24 mouse cellular contexts compared by ENCODE assay signal in the genomic region with DNA sequence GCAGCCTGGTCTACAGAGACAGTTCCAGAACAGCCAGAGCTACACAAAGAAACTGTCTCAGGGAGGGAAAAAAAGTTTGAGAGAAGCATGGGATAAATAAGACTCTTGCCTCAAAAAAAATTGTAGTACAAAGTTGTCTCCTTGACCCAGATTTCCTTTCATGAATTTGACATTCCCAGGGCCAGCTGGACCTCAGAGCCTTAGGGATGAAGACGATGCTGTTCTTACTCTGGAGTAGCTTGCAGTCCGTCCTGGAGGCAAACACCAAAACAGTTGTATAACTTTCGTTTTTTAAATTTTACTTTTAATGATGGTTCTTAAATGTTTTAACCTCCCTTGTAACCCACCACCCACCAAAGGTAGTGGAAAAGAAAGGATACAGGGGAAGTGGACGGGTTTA. TPM values are rescaled to one million over a fixed set of nuclear protein-coding genes. Genes with fewer than 3 reads are reported as not detected.
DNase-seq lines count a peak whose midpoint lies in the region; ATAC-seq and TF ChIP-seq lines count a peak whose summit lies in the region.
"Had no signal": no experiment of that assay in that cellular context is flagged by ENCODE, and none has a peak within 500 bp of the region (broad histone marks: within the 10 kb centered on the region; RNA-seq: fewer than 3 reads in every experiment).

No protein-coding gene starts in this region.

- H3K9ac ChIP-seq in heart, embryonic 13.5 days: peak overlapping the region; percentile 47; the same call in 1 of the 2 replicates
- H3K9ac ChIP-seq in embryonic facial prominence, embryonic 15.5 days: no peak overlapping the region
- H3K9ac ChIP-seq in liver, postnatal 0 days (replicated peaks): no peak overlapping the region
- no peak overlapping the region for H3K9ac ChIP-seq in lung, postnatal 0 days (replicated peaks; ENCODE audit: low read depth)
- H3K9ac ChIP-seq: hindbrain, embryonic 13.5 days; neural tube, embryonic 13.5 days had no signal

- H3K4me3 ChIP-seq in erythroblast, embryonic 14.5 days (replicated peaks): peak overlapping the region; percentile 74
- 0 out of 2 replicates have a peak overlapping the region, but pooled peaks have one; percentile 82 for H3K4me3 ChIP-seq in heart, embryonic 13.5 days
- H3K4me3 ChIP-seq in embryonic facial prominence, embryonic 15.5 days (replicated peaks): no peak overlapping the region
- H3K4me3 ChIP-seq in liver, postnatal 0 days (ENCODE audit: low read depth, low read length): no peak overlapping the region
- H3K4me3 ChIP-seq in lung, postnatal 0 days (ENCODE audit: low read depth, low read length): no peak overlapping the region
- H3K4me3 ChIP-seq in layer of hippocampus, adult 2 months: no peak overlapping the region; the same call in 1 of the 2 replicates
- H3K4me3 ChIP-seq: hindbrain, embryonic 13.5 days; kidney, embryonic 15.5 days; neural tube, embryonic 13.5 days had no signal

- no peak for TF ChIP-seq CTCF in liver, postnatal 0 days (IDR thresholded peaks at IDR 0.05; ENCODE audit: low read depth)
- no peak for TF ChIP-seq CTCF in lung, postnatal 0 days (IDR thresholded peaks at IDR 0.05)
- TF ChIP-seq CTCF in layer of hippocampus, adult 2 months (conservative IDR thresholded peaks at IDR 0.05): no peak

- H3K27ac ChIP-seq in heart, embryonic 13.5 days (replicated peaks): peak overlapping the region; percentile 89
- 0 out of 2 replicates have a peak overlapping the region, but pooled peaks have one; percentile 9 for H3K27ac ChIP-seq in embryonic facial prominence, embryonic 15.5 days (replicated peaks)
- H3K27ac ChIP-seq in liver, postnatal 0 days (ENCODE audit: low read depth): no peak overlapping the region
- H3K27ac ChIP-seq in lung, postnatal 0 days (ENCODE audit: low read length): no peak overlapping the region
- no peak overlapping the region; the same call in 1 of the 2 replicates for H3K27ac ChIP-seq in layer of hippocampus, adult 2 months
- H3K27ac ChIP-seq: hindbrain, embryonic 13.5 days; kidney, embryonic 15.5 days; neural tube, embryonic 13.5 days had no signal

- no peaks in the 10 kb centered on the region for H3K27me3 ChIP-seq in erythroblast, embryonic 14.5 days (ENCODE audit: control insufficient read depth)
- H3K27me3 ChIP-seq in heart, embryonic 13.5 days (replicated peaks): no peaks in the 10 kb centered on the region
- H3K27me3 ChIP-seq in embryonic facial prominence, embryonic 15.5 days: no peaks in the 10 kb centered on the region
- no peaks in the 10 kb centered on the region for H3K27me3 ChIP-seq in liver, postnatal 0 days (ENCODE audit: insufficient read depth, low read length)
- no peaks in the 10 kb centered on the region for H3K27me3 ChIP-seq in lung, postnatal 0 days (replicated peaks; ENCODE audit: insufficient read depth, low read length)
- H3K27me3 ChIP-seq: CH12.LX; hindbrain, embryonic 13.5 days; kidney, embryonic 15.5 days; neural tube, embryonic 13.5 days had no signal

- no peak for DNase-seq in heart, adult 9 months (ENCODE audit: low spot score in 2 of 2)
- no peak for DNase-seq in liver, postnatal 0 days
- no peak for DNase-seq in lung, postnatal 0 days (ENCODE audit: low spot score)
- no peak for DNase-seq in layer of hippocampus, adult 2 months (ENCODE audit: low spot score in 2 of 2)
- DNase-seq: cerebellum, adult 18-20 months; cerebellum, postnatal 36 days; gastrocnemius, postnatal 36 days; right cerebral cortex, postnatal 25 days; thymus, adult 18-20 months had no signal

- H3K36me3 ChIP-seq in erythroblast, embryonic 14.5 days (ENCODE audit: control insufficient read depth): peaks cover 49% of the 10 kb centered on the region
- H3K36me3 ChIP-seq in heart, embryonic 13.5 days: peaks cover 30% of the 10 kb centered on the region
- peaks cover 19% of the 10 kb centered on the region; the same call in 1 of the 2 replicates for H3K36me3 ChIP-seq in embryonic facial prominence, embryonic 15.5 days
- peaks cover 7% of the 10 kb centered on the region for H3K36me3 ChIP-seq in liver, postnatal 0 days (replicated peaks; ENCODE audit: insufficient read depth, low read length)
- no peaks in the 10 kb centered on the region for H3K36me3 ChIP-seq in lung, postnatal 0 days (ENCODE audit: insufficient read depth, low read length)

- no peak for TF ChIP-seq EP300 in liver, postnatal 0 days (IDR thresholded peaks at IDR 0.05; ENCODE audit: low read depth)
- no peak for TF ChIP-seq EP300 in lung, postnatal 0 days (IDR thresholded peaks at IDR 0.05)

- WGBS in heart, embryonic 13.5 days: 72% methylated on average over 4 of the region's 4 CpGs
- WGBS in embryonic facial prominence, embryonic 15.5 days: 81% methylated on average over 4 of the region's 4 CpGs
- 88% methylated on average over 4 of the region's 4 CpGs for WGBS in liver, postnatal 0 days (ENCODE audit: insufficient replicate concordance)
- 85% methylated on average over 4 of the region's 4 CpGs for WGBS in lung, postnatal 0 days

- H3K4me2 ChIP-seq in heart, embryonic 13.5 days: peak overlapping the region; percentile 89
- H3K4me2 ChIP-seq in embryonic facial prominence, embryonic 15.5 days (replicated peaks): no peak overlapping the region
- peak overlapping the region; percentile 15; the same call in 1 of the 2 replicates for H3K4me2 ChIP-seq in liver, postnatal 0 days (ENCODE audit: low read depth, low read length)
- no peak overlapping the region for H3K4me2 ChIP-seq in lung, postnatal 0 days (replicated peaks; ENCODE audit: low read depth, low read length)

- ATAC-seq in erythroblast, adult 5-6 weeks (replicated peaks; ENCODE audit: low FRiP score, poor library complexity, severe bottlenecking): no peak
- ATAC-seq in heart, embryonic 13.5 days (ENCODE audit: extremely low read depth, insufficient number of reproducible peaks, low FRiP score, low TSS enrichment): no peak
- no peak for ATAC-seq in embryonic facial prominence, embryonic 15.5 days (ENCODE audit: insufficient number of reproducible peaks, low FRiP score, low TSS enrichment, low read depth)
- ATAC-seq in liver, postnatal 0 days: no peak
- no peak for ATAC-seq in lung, postnatal 0 days
- ATAC-seq: intestine, embryonic 16.5 days had no signal

- H3K4me1 ChIP-seq in erythroblast, embryonic 14.5 days (ENCODE audit: control insufficient read depth): peaks cover 50% of the 10 kb centered on the region
- H3K4me1 ChIP-seq in heart, embryonic 13.5 days: peaks cover 28% of the 10 kb centered on the region
- H3K4me1 ChIP-seq in embryonic facial prominence, embryonic 15.5 days: peaks cover 17% of the 10 kb centered on the region
- peaks cover 10% of the 10 kb centered on the region for H3K4me1 ChIP-seq in liver, postnatal 0 days (ENCODE audit: insufficient read depth)
- peaks cover 6% of the 10 kb centered on the region; the same call in 1 of the 2 replicates for H3K4me1 ChIP-seq in lung, postnatal 0 days (ENCODE audit: insufficient read depth, low read depth, low read length)

- H3K9me3 ChIP-seq in erythroblast, embryonic 14.5 days (ENCODE audit: control insufficient read depth, low read length): no peaks in the 10 kb centered on the region
- H3K9me3 ChIP-seq in heart, embryonic 13.5 days: no peaks in the 10 kb centered on the region
- H3K9me3 ChIP-seq in embryonic facial prominence, embryonic 15.5 days (replicated peaks): no peaks in the 10 kb centered on the region
- no peaks in the 10 kb centered on the region for H3K9me3 ChIP-seq in liver, postnatal 0 days (ENCODE audit: low read length)
- no peaks in the 10 kb centered on the region for H3K9me3 ChIP-seq in lung, postnatal 0 days (ENCODE audit: low read length)
- H3K9me3 ChIP-seq: hindbrain, embryonic 13.5 days; kidney, embryonic 15.5 days; neural tube, embryonic 13.5 days had no signal

RNA-seq across cellular contexts. Expression of gene Zfp346, which starts 2.0 kb away (rescaled TPM):
- polyA plus RNA-seq in erythroblast, embryonic 14.5 days (2012): 0.61 and 0.84 TPM in 2 replicates
- total RNA-seq in erythroblast, adult 5-6 weeks (2015; ENCODE audit: low replicate concordance): 14.8 and 24.8 TPM in 2 replicates
- total RNA-seq in erythroblast, adult 5-6 weeks (2017; ENCODE audit: low replicate concordance): 17.3 and 25.2 TPM in 2 replicates
- 16.1 and 19.3 TPM in 2 replicates for polyA plus RNA-seq in heart, embryonic 13.5 days (2015; fragmentation: Nextera tagmentation; extraction: Ambion mirVana)
- 24.3 and 26.3 TPM in 2 replicates for polyA plus RNA-seq in embryonic facial prominence, embryonic 15.5 days (2015; fragmentation: Nextera tagmentation; extraction: Ambion mirVana)
- polyA plus RNA-seq in liver, postnatal 0 days (2015; fragmentation: Nextera tagmentation; extraction: Ambion mirVana): 3.0 and 3.6 TPM in 2 replicates
- polyA plus RNA-seq in lung, postnatal 0 days (2015; fragmentation: Nextera tagmentation; extraction: Ambion mirVana): 6.9 and 7.9 TPM in 2 replicates
- 10 to 100 TPM; 43.0 to 50.3 TPM for total RNA-seq in layer of hippocampus, adult 2 months (2021)

RNA-seq across cellular contexts. Expression of gene Uimc1, which starts 7.0 kb away (rescaled TPM):
- polyA plus RNA-seq in erythroblast, embryonic 14.5 days (2012): 0.68 and 1.3 TPM in 2 replicates
- total RNA-seq in erythroblast, adult 5-6 weeks (2015; ENCODE audit: low replicate concordance): 16.5 and 36.5 TPM in 2 replicates
- total RNA-seq in erythroblast, adult 5-6 weeks (2017; ENCODE audit: low replicate concordance): 25.1 and 30.4 TPM in 2 replicates
- polyA plus RNA-seq in heart, embryonic 13.5 days (2015; fragmentation: Nextera tagmentation; extraction: Ambion mirVana): 15.1 and 16.1 TPM in 2 replicates
- 27.8 and 32.2 TPM in 2 replicates for polyA plus RNA-seq in embryonic facial prominence, embryonic 15.5 days (2015; fragmentation: Nextera tagmentation; extraction: Ambion mirVana)
- 12.1 TPM in 2 replicates for polyA plus RNA-seq in liver, postnatal 0 days (2015; fragmentation: Nextera tagmentation; extraction: Ambion mirVana)
- polyA plus RNA-seq in lung, postnatal 0 days (2015; fragmentation: Nextera tagmentation; extraction: Ambion mirVana): 21.6 and 24.3 TPM in 2 replicates
- 10 to 100 TPM; 27.9 to 28.5 TPM for total RNA-seq in layer of hippocampus, adult 2 months (2021)

RNA-seq across cellular contexts. Expression of gene Gm17617, which starts 26.2 kb away (rescaled TPM):
- polyA plus RNA-seq in erythroblast, embryonic 14.5 days (2012): not detected in 2 replicates
- not detected in 2 replicates for total RNA-seq in erythroblast, adult 5-6 weeks (2015; ENCODE audit: low replicate concordance)
- not detected in 2 replicates for total RNA-seq in erythroblast, adult 5-6 weeks (2017; ENCODE audit: low replicate concordance)
- polyA plus RNA-seq in heart, embryonic 13.5 days (2015; fragmentation: Nextera tagmentation; extraction: Ambion mirVana): not detected in 2 replicates
- polyA plus RNA-seq in embryonic facial prominence, embryonic 15.5 days (2015; fragmentation: Nextera tagmentation; extraction: Ambion mirVana): not detected in 2 replicates
- not detected in 2 replicates for polyA plus RNA-seq in liver, postnatal 0 days (2015; fragmentation: Nextera tagmentation; extraction: Ambion mirVana)
- polyA plus RNA-seq in lung, postnatal 0 days (2015; fragmentation: Nextera tagmentation; extraction: Ambion mirVana): not detected in 2 replicates
- not detected for total RNA-seq in layer of hippocampus, adult 2 months (2021)
- total RNA-seq: adrenal gland, postnatal 10 days; CH12.LX; gastrocnemius, postnatal 36 days; layer of hippocampus, postnatal 25 days; left cerebral cortex, postnatal 25 days; liver, adult 2 months had no signal
- polyA plus RNA-seq: frontal cortex, adult 2 months; hindbrain, embryonic 13.5 days; intestine, embryonic 16.5 days; kidney, embryonic 15.5 days; large intestine, adult 2 months; liver, adult 2 months; neural tube, embryonic 13.5 days had no signal

RNA-seq across cellular contexts. Expression of gene Fgfr4, which starts 45.3 kb away (rescaled TPM):
- polyA plus RNA-seq in erythroblast, embryonic 14.5 days (2012): 0.05 and 0.07 TPM in 2 replicates
- total RNA-seq in erythroblast, adult 5-6 weeks (2015; ENCODE audit: low replicate concordance): not detected in 2 replicates
- total RNA-seq in erythroblast, adult 5-6 weeks (2017; ENCODE audit: low replicate concordance): not detected in 2 replicates
- polyA plus RNA-seq in heart, embryonic 13.5 days (2015; fragmentation: Nextera tagmentation; extraction: Ambion mirVana): 0.98 and 1.1 TPM in 2 replicates
- 12.7 and 14.6 TPM in 2 replicates for polyA plus RNA-seq in embryonic facial prominence, embryonic 15.5 days (2015; fragmentation: Nextera tagmentation; extraction: Ambion mirVana)
- 4.9 and 5.1 TPM in 2 replicates for polyA plus RNA-seq in liver, postnatal 0 days (2015; fragmentation: Nextera tagmentation; extraction: Ambion mirVana)
- 18.9 and 19.3 TPM in 2 replicates for polyA plus RNA-seq in lung, postnatal 0 days (2015; fragmentation: Nextera tagmentation; extraction: Ambion mirVana)
- under 1 TPM; 0.36 to 0.42 TPM for total RNA-seq in layer of hippocampus, adult 2 months (2021)
- total RNA-seq: CH12.LX had no signal

Comparison
In these comparisons a context has a peak if more than half of its experiments do, and no peak if none do; other contexts are left out.
1. H3K4me3 ChIP-seq: peak in erythroblast, embryonic 14.5 days (single experiment) and heart, embryonic 13.5 days (single experiment); none in embryonic facial prominence, embryonic 15.5 days (single experiment), liver, postnatal 0 days (single experiment), lung, postnatal 0 days (single experiment) and layer of hippocampus, adult 2 months (single experiment).
2. H3K27ac ChIP-seq: peak in heart, embryonic 13.5 days (single experiment) and embryonic facial prominence, embryonic 15.5 days (single experiment); none in liver, postnatal 0 days (single experiment), lung, postnatal 0 days (single experiment) and layer of hippocampus, adult 2 months (single experiment).
3. H3K4me2 ChIP-seq: peak in heart, embryonic 13.5 days (single experiment) and liver, postnatal 0 days (single experiment); none in embryonic facial prominence, embryonic 15.5 days (single experiment) and lung, postnatal 0 days (single experiment).